In genomic region chr11:43148341-43148740, GRCm38 (mm10) we compare ENCODE assay signal across 17 mouse cellular contexts. TPM values are rescaled to one million over a fixed set of nuclear protein-coding genes. Genes with fewer than 3 reads are reported as not detected.
"Had no signal": no experiment of that assay in that cellular context is flagged by ENCODE, and none has a peak within 500 bp of the region (broad histone marks: within the 10 kb centered on the region; RNA-seq: fewer than 3 reads in every experiment).

No protein-coding gene starts in this region.

- H3K36me3 ChIP-seq: hindbrain, embryonic 15.5 days; limb, embryonic 13.5 days; liver, embryonic 15.5 days; midbrain, embryonic 10.5 days; neural tube, embryonic 15.5 days; stomach, embryonic 15.5 days had no signal

- H3K4me1 ChIP-seq: hindbrain, embryonic 15.5 days; liver, embryonic 15.5 days; midbrain, embryonic 10.5 days; neural tube, embryonic 15.5 days; stomach, embryonic 15.5 days had no signal

- H3K9me3 ChIP-seq: hindbrain, embryonic 15.5 days; limb, embryonic 13.5 days; liver, embryonic 15.5 days; midbrain, embryonic 10.5 days; neural tube, embryonic 15.5 days; stomach, embryonic 15.5 days had no signal

- H3K27me3 ChIP-seq: hindbrain, embryonic 15.5 days; limb, embryonic 13.5 days; liver, embryonic 15.5 days; neural tube, embryonic 15.5 days; stomach, embryonic 15.5 days had no signal

- DNase-seq: left cerebral cortex, postnatal 4 days; lung, embryonic 14.5 days; lung, postnatal 10 days; lung, postnatal 4 days; midbrain, embryonic 14.5 days; right cerebral cortex, postnatal 4 days; thymus, postnatal 4 days had no signal

- H3K4me3 ChIP-seq: hindbrain, embryonic 15.5 days; limb, embryonic 13.5 days; liver, embryonic 15.5 days; midbrain, embryonic 10.5 days; myocyte; neural tube, embryonic 15.5 days; stomach, embryonic 15.5 days had no signal

- H3K4me2 ChIP-seq: hindbrain, embryonic 15.5 days; limb, embryonic 13.5 days; liver, embryonic 11.5 days; liver, embryonic 15.5 days; lung, embryonic 14.5 days; neural tube, embryonic 15.5 days; stomach, embryonic 15.5 days had no signal

- H3K27ac ChIP-seq: hindbrain, embryonic 15.5 days; limb, embryonic 13.5 days; liver, embryonic 15.5 days; midbrain, embryonic 10.5 days; neural tube, embryonic 15.5 days; stomach, embryonic 15.5 days had no signal

- H3K9ac ChIP-seq: hindbrain, embryonic 15.5 days; limb, embryonic 13.5 days; liver, embryonic 15.5 days; lung, embryonic 14.5 days; neural tube, embryonic 15.5 days; stomach, embryonic 15.5 days had no signal

RNA-seq across cellular contexts. Expression of gene Atp10b, which starts 1.3 kb away (rescaled TPM):
- total RNA-seq: megakaryocyte, adult 5-6 weeks had no signal
- polyA plus RNA-seq: liver, embryonic 11.5 days; spleen, adult 2 months had no signal
